Mouse (Mus musculus) macrophage (primary cell): Measurements from ENCODE around the gene Gm6408. TPM values are rescaled to one million over a fixed set of nuclear protein-coding genes. Genes with fewer than 3 reads are reported as not detected.
"Not testable (repeated sequence)": the region's sequence is repeated elsewhere in the genome, so short reads cannot be mapped to it uniquely, and the experiment has no call there.

Source experiments
- H3K27ac ChIP-seq: fragments of 350-480 bp; formaldehyde crosslinking; 2 replicates; pipeline ENCODE4 v1.9.0; 2021
- H3K36me3 ChIP-seq: fragments of 350-480 bp; formaldehyde crosslinking; 2 replicates; pipeline ENCODE4 v1.9.0; 2021; ENCODE audit errors: inconsistent target
- H3K4me3 ChIP-seq: fragments of 350-480 bp; formaldehyde crosslinking; 2 replicates; pipeline ENCODE4 v1.9.0; 2021; ENCODE audit errors: inconsistent target
- H3K79me2 ChIP-seq: fragments of 350-480 bp; formaldehyde crosslinking; 2 replicates; pipeline ENCODE4 v1.9.0; 2021; ENCODE audit errors: inconsistent target
- WGBS: methylation state at CpG from one replicate; pipeline ENCODE4 v1.1.7; 2026; ENCODE audit warnings: inconsistent platforms; ENCODE audit not compliant: missing documents; 5-methylcytosine and 5-hydroxymethylcytosine counted together
- polyA plus RNA-seq: library from polyadenylated mRNA; stranded (reverse); fragments of 250-400 nt; gene quantifications from 3 replicates; pipeline ENCODE4 v1.2.4, GENCODE M21; 2018; ENCODE audit warnings: inconsistent platforms
- total RNA-seq, 78 experiments: library from RNA; depleted of rRNA; stranded (reverse); fragments of 250-400 nt; gene quantifications; 1 replicate in 9 of 78; 2 replicates in 24 of 78; 3 replicates in 43 of 78; 4 replicates in 2 of 78; pipeline ENCODE4 v1.2.4; 2018; ENCODE audit warnings: inconsistent platforms in 56 of 78

Gene Gm6408
- total RNA-seq (2018; cell fraction: chromatin; rRNA removed), result not detected
- not detected for total RNA-seq (2018; cell fraction: cytosol; rRNA removed)
- total RNA-seq (2018; cell fraction: nucleus; rRNA removed), result not detected
- not detected in 3 replicates for polyA plus RNA-seq

- not testable (repeated sequence) for H3K4me3 ChIP-seq, H3K36me3 ChIP-seq
- no CpG with 5 or more reads among the region's 3 CpGs for WGBS
These were observed at the start of gene Gm6408 for GRCm38 (mm10) chr5:146481665-146482064. TSS of gene Gm6408 (plus strand) at chr5:146481965.

GRCm38 (mm10) chr5:146432476-146432875 lies 49.3 kb upstream of the Gm6408 start:
- Histone ChIP-seq H3K27ac (no peak overlapping the region), H3K4me3 (no peak overlapping the region), H3K79me2 (no peaks in the 10 kb centered on the region), H3K36me3 (no peaks in the 10 kb centered on the region)
- 83% methylated on average over 6 of the region's 6 CpGs for WGBS

More at GRCm38 (mm10) chr5:146481665-146482064, at the start of gene Gm6408:
- H3K79me2 ChIP-seq, H3K27ac ChIP-seq: not testable (repeated sequence)

- no peak overlapping the region for H3K4me3 ChIP-seq
- H3K27ac ChIP-seq, result no peak overlapping the region
- WGBS, result 93% methylated on average over 16 of the region's 16 CpGs
- no peaks in the 10 kb centered on the region for H3K36me3 ChIP-seq
- H3K79me2 ChIP-seq, result no peaks in the 10 kb centered on the region
These were observed 46.4 kb upstream of the Gm6408 start for GRCm38 (mm10) chr5:146435316-146435715.

- 97% methylated on average over 11 of the region's 11 CpGs for WGBS
- Histone ChIP-seq H3K4me3 (no peak overlapping the region), H3K36me3 (no peaks in the 10 kb centered on the region), H3K79me2 (no peaks in the 10 kb centered on the region), H3K27ac (no peak overlapping the region)
These were observed 45.0 kb upstream of the Gm6408 start for GRCm38 (mm10) chr5:146436796-146437195.

- H3K27ac ChIP-seq, result no peak overlapping the region
- H3K79me2 ChIP-seq, result no peaks in the 10 kb centered on the region
- no peaks in the 10 kb centered on the region for H3K36me3 ChIP-seq
- 91% methylated on average over 7 of the region's 7 CpGs for WGBS
- no peak overlapping the region for H3K4me3 ChIP-seq
These were observed 42.5 kb upstream of the Gm6408 start for GRCm38 (mm10) chr5:146439152-146439781.

- Histone ChIP-seq H3K36me3 (no peaks in the 10 kb centered on the region), H3K27ac (no peak overlapping the region), H3K4me3 (no peak overlapping the region), H3K79me2 (no peaks in the 10 kb centered on the region)
- WGBS, result 87% methylated on average over 5 of the region's 5 CpGs
These were observed 41.5 kb upstream of the Gm6408 start for GRCm38 (mm10) chr5:146440273-146440672.

- no peaks in the 10 kb centered on the region for H3K79me2 ChIP-seq
- no peak overlapping the region for H3K4me3 ChIP-seq
- no peak overlapping the region for H3K27ac ChIP-seq
- 36% methylated on average over 2 of the region's 2 CpGs for WGBS
- H3K36me3 ChIP-seq, result no peaks in the 10 kb centered on the region
These were observed 39.0 kb upstream of the Gm6408 start for GRCm38 (mm10) chr5:146442767-146443166.

GRCm38 (mm10) chr5:146446633-146447032 lies 35.1 kb upstream of the Gm6408 start:
- Histone ChIP-seq H3K4me3 (no peak overlapping the region), H3K79me2 (no peaks in the 10 kb centered on the region), H3K27ac (no peak overlapping the region), H3K36me3 (no peaks in the 10 kb centered on the region)
- WGBS, result 83% methylated on average over 2 of the region's 2 CpGs

GRCm38 (mm10) chr5:146451592-146452254 lies 30.0 kb upstream of the Gm6408 start:
- no peak overlapping the region for H3K27ac ChIP-seq
- no peaks in the 10 kb centered on the region for H3K36me3 ChIP-seq
- 89% methylated on average over 11 of the region's 11 CpGs for WGBS
- no peak overlapping the region for H3K4me3 ChIP-seq
- no peaks in the 10 kb centered on the region for H3K79me2 ChIP-seq

- Histone ChIP-seq H3K27ac (no peak overlapping the region), H3K4me3 (no peak overlapping the region), H3K79me2 (no peaks in the 10 kb centered on the region), H3K36me3 (no peaks in the 10 kb centered on the region)
- WGBS, result 88% methylated on average over 6 of the region's 6 CpGs
These were observed 28.2 kb upstream of the Gm6408 start for GRCm38 (mm10) chr5:146453556-146453955.

GRCm38 (mm10) chr5:146461612-146462011 lies 20.2 kb upstream of the Gm6408 start:
- Histone ChIP-seq H3K79me2 (no peaks in the 10 kb centered on the region), H3K36me3 (no peaks in the 10 kb centered on the region)
- 28% methylated on average over 8 of the region's 8 CpGs for WGBS

GRCm38 (mm10) chr5:146466663-146467062 lies 15.1 kb upstream of the Gm6408 start:
- H3K79me2 ChIP-seq, result no peaks in the 10 kb centered on the region
- no peak overlapping the region for H3K4me3 ChIP-seq
- 95% methylated on average over 19 of the region's 19 CpGs for WGBS
- no peak overlapping the region for H3K27ac ChIP-seq
- no peaks in the 10 kb centered on the region for H3K36me3 ChIP-seq

More at GRCm38 (mm10) chr5:146461612-146462011, 20.2 kb upstream of the Gm6408 start:
- no peak overlapping the region for H3K4me3 ChIP-seq
- H3K27ac ChIP-seq, result no peak overlapping the region

- no peaks in the 10 kb centered on the region for H3K36me3 ChIP-seq
- H3K27ac ChIP-seq, result no peak overlapping the region
- 91% methylated on average over 7 of the region's 9 CpGs for WGBS
- no peak overlapping the region for H3K4me3 ChIP-seq
- H3K79me2 ChIP-seq, result no peaks in the 10 kb centered on the region
These were observed 13.5 kb upstream of the Gm6408 start for GRCm38 (mm10) chr5:146468311-146468710.

GRCm38 (mm10) chr5:146470821-146471220 lies 10.9 kb upstream of the Gm6408 start:
- Histone ChIP-seq H3K4me3 (no peak overlapping the region), H3K36me3 (no peaks in the 10 kb centered on the region), H3K79me2 (no peaks in the 10 kb centered on the region), H3K27ac (no peak overlapping the region)
- 83% methylated on average over 9 of the region's 9 CpGs for WGBS

GRCm38 (mm10) chr5:146471311-146471710 lies 10.5 kb upstream of the Gm6408 start:
- Histone ChIP-seq H3K79me2 (no peaks in the 10 kb centered on the region), H3K36me3 (no peaks in the 10 kb centered on the region), H3K4me3 (no peak overlapping the region), H3K27ac (no peak overlapping the region)
- WGBS, result 91% methylated on average over 5 of the region's 5 CpGs
